Mouse (Mus musculus): ENCODE measurements around the gene Tcf20. TPM values are rescaled to one million over a fixed set of nuclear protein-coding genes. Genes with fewer than 3 reads are reported as not detected.
"Not testable (repeated sequence)": the region's sequence is repeated elsewhere in the genome, so short reads cannot be mapped to it uniquely, and the experiment has no call there.

Tcf20 gene
- total RNA-seq, 2 experiments from 2014 or later: 123 to 128 TPM

- DNase-seq (ENCODE audit: extremely low spot score in 1 of 2, low spot score in 2 of 2): peak; percentile 80 to 81
- intact Hi-C loops (cut with DNase I): loop anchor here (5.0 kb wide), 1 partner anchor 92 kb away; no protein-coding TSS in a partner anchor
Observed at GRCm38 (mm10) chr15:82804708-82805639, 182.7 kb downstream of the Tcf20 start.

GRCm38 (mm10) chr15:82795936-82796440 lies 191.7 kb downstream of the Tcf20 start:
- intact Hi-C loops (cut with DNase I): no loop called here

GRCm38 (mm10) chr15:82794277-82794676 lies 193.4 kb downstream of the Tcf20 start, which contains the start of gene Cyp2d26:
TSS of gene Cyp2d26 (minus strand) at chr15:82794294.
- intact Hi-C loops (cut with DNase I): no loop called here

More at GRCm38 (mm10) chr15:82795936-82796440, 191.7 kb downstream of the Tcf20 start:
- DNase-seq (ENCODE audit: extremely low spot score in 1 of 2, low spot score in 2 of 2): no peak

GRCm38 (mm10) chr15:82793868-82794267 lies 193.8 kb downstream of the Tcf20 start:
- intact Hi-C loops (cut with DNase I): no loop called here

More at GRCm38 (mm10) chr15:82794277-82794676, 193.4 kb downstream of the Tcf20 start, which contains the start of gene Cyp2d26:
- DNase-seq (ENCODE audit: extremely low spot score in 1 of 2, low spot score in 2 of 2): no peak

GRCm38 (mm10) chr15:82793454-82793853 lies 194.2 kb downstream of the Tcf20 start:
- intact Hi-C loops (cut with DNase I): no loop called here
- DNase-seq (ENCODE audit: extremely low spot score in 1 of 2, low spot score in 2 of 2): no peak

More at GRCm38 (mm10) chr15:82793868-82794267, 193.8 kb downstream of the Tcf20 start:
- DNase-seq (ENCODE audit: extremely low spot score in 1 of 2, low spot score in 2 of 2): no peak

GRCm38 (mm10) chr15:82792566-82792965 lies 195.1 kb downstream of the Tcf20 start:
- intact Hi-C loops (cut with DNase I): no loop called here
- no peak for DNase-seq (ENCODE audit: extremely low spot score in 1 of 2, low spot score in 2 of 2)

GRCm38 (mm10) chr15:82784581-82784980 lies 203.1 kb downstream of the Tcf20 start:
- intact Hi-C loops (cut with DNase I): no loop called here
- no peak for DNase-seq (ENCODE audit: extremely low spot score in 1 of 2, low spot score in 2 of 2)

- no peak for DNase-seq (ENCODE audit: extremely low spot score in 1 of 2, low spot score in 2 of 2)
Observed at GRCm38 (mm10) chr15:82783800-82784199, 203.9 kb downstream of the Tcf20 start.

GRCm38 (mm10) chr15:82777856-82778255 lies 209.8 kb downstream of the Tcf20 start:
- intact Hi-C loops (cut with DNase I); DNase-seq (ENCODE audit: extremely low spot score in 1 of 2, low spot score in 2 of 2): not testable (repeated sequence)

More at GRCm38 (mm10) chr15:82783800-82784199, 203.9 kb downstream of the Tcf20 start:
- intact Hi-C loops (cut with DNase I): no loop called here

- DNase-seq (ENCODE audit: extremely low spot score in 1 of 2, low spot score in 2 of 2): no peak
- intact Hi-C loops (cut with DNase I): no loop called here
Observed at GRCm38 (mm10) chr15:82765943-82766342, 221.7 kb downstream of the Tcf20 start.

- intact Hi-C loops (cut with DNase I): no loop called here
Observed at GRCm38 (mm10) chr15:82764881-82765280, 222.8 kb downstream of the Tcf20 start.

GRCm38 (mm10) chr15:82763631-82764420 lies 223.8 kb downstream of the Tcf20 start, which contains the start of gene Cyp2d40:
TSS of gene Cyp2d40 (minus strand) at chr15:82764183.
- intact Hi-C loops (cut with DNase I): no loop called here
- no peak for DNase-seq (ENCODE audit: extremely low spot score in 1 of 2, low spot score in 2 of 2)

More at GRCm38 (mm10) chr15:82764881-82765280, 222.8 kb downstream of the Tcf20 start:
- DNase-seq (ENCODE audit: extremely low spot score in 1 of 2, low spot score in 2 of 2): no peak

Small RNAs within 50 kb of the gene (microRNA-seq; reads per million reads assigned to microRNA genes)
- not detected for gene Gm27618
- 22.1 reads per million, percentile 41 among the genes with 10 or more reads in this experiment for gene Mir3080

Other genes with a start within 250 kb of the Tcf20 start
- gene Cyp2d40, start 223.7 kb downstream of the Tcf20 start, total RNA-seq (2021): not detected
- under 1 TPM in 1 of 2 experiments, not detected in 1; 0.77 TPM for gene Cyp2d26, start 193.6 kb downstream of the Tcf20 start, total RNA-seq (2021)
- gene Nfam1, start 45.4 kb upstream of the Tcf20 start, total RNA-seq (2021): 1 to 10 TPM; 2.6 to 2.7 TPM
- 10 to 100 TPM in 1 of 2 experiments, 1 to 10 TPM in 1; 6.6 to 10.2 TPM for gene Serhl, start 101.6 kb upstream of the Tcf20 start, total RNA-seq (2021)
- gene Rrp7a, start 134.9 kb upstream of the Tcf20 start, total RNA-seq (2021): 100 to 1,000 TPM; 122 to 128 TPM
- 10 to 100 TPM; 85.9 to 86.5 TPM for gene Poldip3, start 161.5 kb upstream of the Tcf20 start, total RNA-seq (2021)
- 10 to 100 TPM; 91.1 to 94.6 TPM for gene Cyb5r3, start 184.7 kb upstream of the Tcf20 start, total RNA-seq (2021)

Measured in left cerebral cortex, postnatal 10 days (tissue).